Mouse (Mus musculus): ENCODE measurements around the gene Pou2f1.

The Pou2f1 gene

DNA sequence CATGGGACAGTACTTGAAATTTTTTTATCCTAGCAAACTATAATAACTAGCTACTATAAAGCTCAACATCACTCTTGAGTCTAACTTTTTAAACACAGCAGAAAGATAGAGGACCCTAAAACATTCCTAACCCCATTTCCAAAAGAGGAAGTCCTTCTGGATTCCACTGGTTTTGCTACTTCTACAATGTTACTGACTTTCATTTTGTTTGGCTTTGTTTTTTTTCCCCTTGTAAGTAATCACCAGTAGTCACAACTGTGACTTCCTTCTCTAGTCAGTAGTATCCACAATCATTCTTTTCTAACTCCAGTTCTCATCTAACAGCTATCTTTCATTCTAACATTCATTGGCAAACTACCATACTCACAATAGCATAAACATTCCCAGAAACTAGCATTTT is 44.3 kb downstream of the Pou2f1 start:
- no peak for DNase-seq (ENCODE audit: low spot score)

DNA sequence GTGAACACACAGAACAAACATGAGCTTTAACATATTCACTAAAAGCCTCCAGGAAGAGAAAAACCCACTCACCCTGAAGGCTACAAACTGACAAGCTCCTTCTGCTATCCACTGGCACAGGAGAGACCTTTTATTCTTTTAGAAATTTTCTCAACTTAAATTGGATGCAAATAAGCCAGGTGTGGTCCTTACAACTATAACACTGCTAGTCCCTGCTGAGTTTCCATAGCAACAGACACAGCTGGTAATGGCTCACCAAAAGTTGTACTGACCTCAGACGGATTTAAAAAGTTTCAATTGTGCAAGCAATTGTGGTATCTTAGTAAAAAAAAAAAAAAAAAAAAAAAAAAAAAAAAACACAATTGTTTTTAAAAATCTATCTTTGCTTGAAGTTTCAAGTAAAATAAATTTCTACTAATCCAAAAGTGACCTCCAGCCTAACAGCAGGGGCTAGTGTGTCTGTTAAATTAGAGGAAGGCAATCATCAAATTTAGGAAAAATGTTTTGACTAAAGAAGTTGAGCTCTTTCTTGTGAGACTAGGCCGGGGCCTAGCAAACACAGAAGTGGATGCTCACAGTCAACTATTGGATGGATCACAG is 54.2 kb downstream of the Pou2f1 start:
- DNase-seq (ENCODE audit: low spot score) = no peak

DNA sequence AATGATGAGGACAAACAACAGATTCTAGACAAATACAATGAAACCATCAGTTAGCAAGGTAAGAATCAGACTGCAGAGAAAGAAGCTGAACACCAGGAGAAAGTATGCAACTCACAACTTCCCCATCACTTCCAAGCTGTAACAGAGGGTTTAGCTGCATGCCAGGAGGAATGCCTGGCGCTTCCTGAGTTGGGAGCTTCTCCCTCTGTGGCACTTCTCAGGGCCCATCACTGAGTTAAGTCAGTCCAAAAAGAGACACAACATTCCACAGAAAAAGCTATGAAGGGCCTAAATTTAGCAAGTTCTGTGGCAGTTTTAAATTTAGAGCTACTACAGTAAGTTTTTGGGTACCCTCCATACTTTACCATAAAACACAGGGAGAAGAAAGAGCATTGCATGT is 59.2 kb downstream of the Pou2f1 start:
- no peak for DNase-seq (ENCODE audit: low spot score)

DNA sequence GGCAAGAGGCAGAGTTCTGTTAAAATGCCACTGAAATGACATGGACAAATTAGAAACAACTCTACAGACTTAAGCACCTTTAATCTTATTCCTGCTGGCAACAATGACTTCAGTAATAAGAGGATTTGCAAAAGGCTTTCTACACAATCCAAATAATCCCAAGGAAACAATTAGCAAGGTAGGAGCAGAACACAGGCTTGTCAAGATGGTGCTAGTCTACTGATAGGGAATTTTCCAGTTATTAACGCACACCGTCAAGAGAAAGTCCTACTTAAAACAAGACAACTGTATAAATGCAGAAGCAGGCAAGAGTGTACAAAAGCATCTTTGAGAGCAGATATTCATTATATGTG is 67.0 kb downstream of the Pou2f1 start:
- DNase-seq (ENCODE audit: low spot score) = no peak

DNA sequence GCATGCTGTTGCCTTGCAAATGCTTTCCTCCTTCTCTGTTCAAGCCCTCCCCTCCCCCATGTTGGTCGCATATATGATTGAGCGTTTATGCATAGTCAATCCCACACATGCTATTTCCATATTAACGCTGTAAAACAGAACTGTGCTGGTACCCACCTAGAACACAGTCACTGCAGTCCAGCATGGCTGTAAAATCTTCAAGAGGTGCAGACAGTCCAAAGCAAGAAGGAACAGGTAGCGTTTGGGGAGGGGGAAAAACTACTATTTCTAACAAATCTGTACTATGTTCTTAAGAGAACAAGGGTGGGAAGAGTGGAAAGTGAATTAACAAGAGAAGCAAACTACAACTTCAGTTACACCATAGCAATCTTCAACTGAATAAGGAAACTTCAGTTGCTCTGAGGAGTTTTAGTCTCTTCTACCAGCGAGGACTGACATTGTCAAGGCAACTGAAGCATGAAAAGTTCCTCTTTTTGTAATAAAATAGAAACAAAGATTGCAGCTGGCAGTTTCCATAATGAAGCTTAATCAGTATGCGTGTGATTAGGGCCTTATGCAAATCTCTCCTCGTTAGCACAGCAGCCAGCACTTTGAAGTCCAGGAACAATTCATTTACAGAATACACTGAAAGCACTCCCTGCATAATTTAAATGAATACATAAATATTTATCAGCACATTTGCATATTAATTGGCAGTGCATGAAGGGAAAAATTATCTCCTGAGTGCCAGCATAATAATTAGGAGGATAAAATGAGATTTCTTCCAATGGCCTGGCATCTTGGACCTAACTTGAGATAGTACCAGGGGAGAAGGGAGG is 67.6 kb downstream of the Pou2f1 start:
- no peak for DNase-seq (ENCODE audit: low spot score)

DNA sequence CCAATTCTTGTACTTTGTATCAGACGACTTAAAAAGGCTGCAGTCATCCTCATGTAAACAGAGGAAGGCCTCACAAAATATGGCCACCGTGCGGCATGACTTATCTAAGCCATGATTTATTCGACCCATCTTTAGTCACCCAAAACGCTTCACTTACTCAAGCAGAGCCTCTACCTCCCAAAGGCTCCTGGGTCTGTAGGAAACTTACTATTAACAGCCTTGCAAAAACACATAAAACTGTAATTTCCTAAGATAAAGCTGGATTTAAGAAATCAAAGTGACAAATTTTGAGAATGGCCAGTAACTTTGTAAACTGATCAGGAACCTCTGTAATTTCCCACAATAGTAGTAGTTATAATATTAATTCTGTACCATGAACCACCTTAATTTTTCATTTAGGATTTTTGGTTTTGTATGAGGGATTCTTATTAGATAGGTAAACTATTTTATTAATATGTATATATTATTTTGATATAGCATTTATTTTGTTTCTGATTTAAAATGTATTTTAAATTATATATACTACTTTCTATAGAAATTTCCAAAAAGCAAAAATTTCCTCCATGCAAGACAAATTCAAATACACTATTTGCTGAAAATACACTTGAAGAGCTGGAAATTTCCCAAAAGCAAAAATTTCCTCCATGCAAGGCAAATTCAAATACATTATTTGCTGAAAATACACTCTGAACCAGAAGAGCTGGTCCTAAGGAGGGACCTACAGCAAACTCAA is 68.4 kb downstream of the Pou2f1 start:
- no peak for DNase-seq (ENCODE audit: low spot score)

DNA sequence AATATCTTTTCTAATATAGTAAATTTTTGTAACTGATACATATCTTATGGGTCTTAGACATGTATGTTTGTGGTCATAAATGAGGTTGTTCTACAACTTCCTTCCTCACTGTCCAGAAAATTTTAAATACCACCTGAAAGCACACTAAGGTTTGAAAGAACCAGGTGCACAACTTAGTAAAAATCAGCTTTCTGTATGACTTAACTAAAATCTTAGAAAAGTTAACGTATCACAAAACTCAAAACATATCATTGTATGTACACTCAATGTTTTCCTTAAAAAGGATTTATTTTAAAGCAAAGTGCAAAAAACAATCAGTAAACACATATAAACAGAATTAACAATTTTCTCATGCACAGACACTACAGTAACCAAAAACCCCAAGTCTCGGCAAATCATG is 69.6 kb downstream of the Pou2f1 start:
- no peak for DNase-seq (ENCODE audit: low spot score)

DNA sequence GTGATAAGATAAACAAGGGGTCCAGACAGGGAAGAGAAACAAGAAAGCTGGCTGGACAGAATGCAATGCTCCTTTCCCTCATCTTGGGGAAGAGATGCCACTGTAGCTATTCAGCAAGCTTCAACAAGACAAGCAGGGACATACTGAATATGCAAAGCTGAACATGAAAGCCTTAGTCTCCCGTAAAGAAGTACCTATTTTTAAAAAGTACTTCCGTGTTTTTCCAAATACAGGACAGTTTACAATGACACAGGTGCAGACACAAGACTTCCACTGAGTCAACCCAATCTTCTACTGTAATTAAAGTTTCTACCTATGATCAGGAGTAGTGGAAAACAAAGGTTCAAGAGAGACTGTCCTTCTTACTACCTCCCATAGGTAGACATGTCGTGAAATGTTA is 72.0 kb downstream of the Pou2f1 start:
- DNase-seq (ENCODE audit: low spot score) = no peak

DNA sequence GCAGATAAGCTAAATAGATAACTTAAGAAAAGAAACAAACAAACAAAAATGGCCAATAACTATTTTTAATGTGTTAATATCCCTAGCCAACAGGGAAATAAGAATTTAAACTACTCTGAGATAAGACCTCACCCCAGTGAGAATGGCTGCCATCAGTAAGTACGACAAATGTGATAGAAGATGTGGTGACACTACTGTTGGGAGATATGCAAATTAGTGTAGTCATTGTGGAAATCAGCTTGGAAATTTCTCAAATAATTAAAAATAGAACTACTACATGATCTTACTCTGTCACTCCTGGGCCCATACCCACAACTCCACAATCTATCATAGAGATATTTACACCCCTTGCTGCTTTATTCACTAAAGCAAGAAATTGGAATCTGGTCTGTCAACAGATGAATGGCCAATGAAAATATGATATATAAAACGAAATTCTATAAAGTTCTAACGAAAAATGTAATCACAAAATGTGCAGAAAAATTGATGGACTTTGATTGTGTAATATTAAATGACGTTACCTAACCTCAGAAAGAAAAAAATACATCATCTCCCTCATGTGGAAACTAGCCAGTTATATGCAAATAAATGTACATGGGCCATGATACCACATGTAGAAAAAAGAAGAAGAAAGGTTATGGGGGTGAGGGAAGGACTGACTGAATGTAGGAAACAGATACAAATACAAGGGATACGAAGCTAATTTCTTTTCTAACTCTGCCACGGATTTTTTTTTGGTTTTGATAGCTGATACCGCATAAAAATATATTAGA is 74.8 kb downstream of the Pou2f1 start:
- no peak for DNase-seq (ENCODE audit: low spot score)

DNA sequence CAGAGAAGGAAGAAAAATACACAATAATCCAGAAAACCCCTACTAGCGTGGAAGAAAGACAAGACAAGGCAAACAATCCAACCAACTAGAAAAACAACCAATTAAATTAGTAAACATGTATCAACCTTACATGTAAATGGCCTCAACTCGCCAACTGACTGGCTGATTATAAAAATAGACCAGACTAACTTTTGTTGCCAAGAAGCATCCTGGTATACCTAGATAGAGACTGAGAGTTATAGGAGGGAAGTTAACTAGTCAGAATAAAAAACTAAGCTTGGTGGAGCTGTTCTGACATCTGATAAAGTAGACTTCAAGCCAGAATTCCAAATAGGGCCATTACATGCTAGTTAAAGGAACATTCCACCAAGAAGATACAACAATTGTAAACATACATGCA is 77.3 kb downstream of the Pou2f1 start:
- no peak for DNase-seq (ENCODE audit: low spot score)

DNA sequence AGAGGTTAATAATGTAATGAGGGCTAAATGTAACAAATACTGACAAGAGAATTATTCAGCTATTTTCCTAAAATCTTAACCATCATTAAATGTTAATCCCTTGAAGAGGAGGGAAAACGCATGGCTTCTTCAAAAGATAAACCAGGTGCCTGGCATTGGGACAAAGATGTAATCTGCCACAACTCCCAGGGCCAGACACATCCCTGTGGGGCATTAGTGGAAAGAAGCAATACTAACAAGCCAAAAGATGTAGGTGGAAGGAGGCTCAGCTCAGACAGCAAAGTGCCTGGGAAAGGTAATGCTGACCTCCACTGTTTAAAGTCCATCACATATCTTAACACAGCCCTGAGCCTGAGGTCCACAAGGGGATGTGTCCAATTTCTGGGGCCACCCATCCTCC is 80.0 kb downstream of the Pou2f1 start:
- DNase-seq (ENCODE audit: low spot score) = no peak

DNA sequence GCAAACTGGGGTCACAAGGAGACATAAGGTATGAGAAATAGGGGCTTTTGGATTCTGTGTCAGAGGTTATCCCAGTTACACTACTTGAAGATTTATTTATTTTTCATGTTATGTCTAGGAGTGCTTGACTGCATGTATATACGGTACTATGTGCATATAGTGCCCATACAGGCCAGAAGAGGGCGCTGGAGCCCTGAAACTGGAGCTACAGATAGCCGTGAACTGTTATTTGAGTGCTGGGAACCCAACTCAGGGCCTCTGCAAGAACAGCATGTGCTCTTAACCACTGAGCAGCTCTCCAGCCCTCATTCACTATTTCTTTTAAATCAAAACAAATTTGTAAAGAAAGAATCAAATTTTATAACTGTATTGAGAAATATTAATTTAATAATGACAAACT is 81.5 kb downstream of the Pou2f1 start:
- no peak for DNase-seq (ENCODE audit: low spot score)

DNA sequence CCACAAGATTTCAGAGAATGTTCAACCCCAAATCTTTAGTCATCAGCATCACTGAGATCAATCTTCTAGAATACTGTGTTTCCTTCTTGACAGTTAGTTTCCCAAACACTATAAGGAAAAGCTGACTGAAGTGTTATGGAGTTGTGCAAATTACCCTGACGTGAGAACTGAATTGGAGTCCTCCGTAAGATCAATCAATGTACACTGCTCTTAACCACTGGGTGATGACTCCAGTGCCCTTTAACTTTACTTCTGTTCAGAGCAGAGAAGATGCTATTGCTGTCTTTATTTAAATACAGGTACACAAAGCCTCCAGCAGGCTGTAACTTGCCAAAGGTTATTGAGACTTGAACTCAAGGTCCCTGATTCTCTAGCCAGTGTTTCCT is 88.1 kb downstream of the Pou2f1 start:
- DNase-seq (ENCODE audit: low spot score) = no peak

DNA sequence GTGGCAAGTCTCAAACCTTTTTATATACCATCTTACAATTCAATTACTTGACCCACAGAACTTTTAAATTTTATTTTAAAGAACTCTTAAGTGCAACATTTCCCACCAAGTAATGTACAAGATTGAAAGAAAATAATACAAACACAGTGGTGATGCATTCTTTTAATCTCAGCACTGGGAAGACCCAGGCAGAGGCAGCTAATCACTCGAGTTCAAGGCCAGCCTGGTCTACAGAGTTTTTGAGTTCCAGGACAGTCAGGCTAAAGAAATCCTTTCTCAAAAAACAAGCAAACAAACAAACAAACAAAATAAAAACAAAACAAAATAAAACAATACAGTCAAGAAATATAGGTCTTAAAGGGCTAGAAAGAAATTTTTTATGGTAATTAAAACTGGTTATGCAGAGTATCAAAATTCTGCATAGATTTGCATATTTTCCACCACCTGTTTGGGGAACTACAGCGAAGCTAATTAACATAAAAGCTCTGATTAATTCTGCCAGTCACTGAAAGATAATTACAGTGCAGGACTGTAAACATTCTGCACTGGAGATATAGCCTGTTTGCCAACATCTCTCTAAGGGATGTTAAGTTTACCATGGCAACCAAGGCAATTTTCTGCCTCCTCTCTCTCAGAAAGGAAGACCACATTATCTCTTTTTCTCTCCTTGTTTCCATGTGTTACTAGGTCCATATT is 88.6 kb downstream of the Pou2f1 start:
- no peak for DNase-seq (ENCODE audit: low spot score)

DNA sequence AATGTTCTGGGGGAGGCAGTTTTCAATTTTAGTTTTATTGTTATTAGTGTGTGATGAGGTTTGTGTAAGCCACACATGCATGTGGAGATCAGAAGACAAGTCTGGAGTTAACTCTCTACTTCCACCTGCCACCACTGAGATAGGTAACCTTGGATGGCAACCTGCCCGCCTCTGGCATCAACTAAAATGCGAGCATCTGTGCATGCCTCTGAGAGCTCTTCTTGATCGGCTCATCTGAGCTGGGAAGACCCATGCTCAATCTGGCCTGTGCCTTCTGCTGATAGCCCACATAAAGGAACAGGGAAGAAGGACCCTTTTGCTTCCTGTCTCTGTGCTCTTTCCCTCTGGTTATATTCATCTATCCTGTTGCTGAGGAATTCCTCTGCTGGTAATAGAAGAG is 93.0 kb downstream of the Pou2f1 start:
- no peak for DNase-seq (ENCODE audit: low spot score)

DNA sequence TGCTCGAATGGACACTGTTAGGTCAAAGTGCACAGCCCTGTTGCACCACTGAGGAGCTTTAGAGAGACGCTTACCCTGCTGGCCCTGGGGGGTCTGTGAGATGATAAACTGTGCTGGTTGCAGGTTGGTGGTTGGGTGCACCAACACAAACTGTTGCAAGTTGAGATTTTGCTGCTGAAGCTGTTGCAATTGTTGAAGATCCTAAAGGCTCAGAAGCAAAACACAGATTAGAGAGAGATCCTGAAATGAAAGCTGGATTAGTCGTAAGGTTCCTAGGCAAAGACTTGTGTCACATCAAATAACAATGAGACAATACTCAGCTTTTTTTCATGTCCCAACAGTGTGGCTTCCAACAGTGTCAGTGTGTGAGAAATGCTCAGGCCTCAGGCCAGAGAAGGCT is 93.7 kb downstream of the Pou2f1 start:
- peak; percentile 3 for DNase-seq (ENCODE audit: low spot score)

DNA sequence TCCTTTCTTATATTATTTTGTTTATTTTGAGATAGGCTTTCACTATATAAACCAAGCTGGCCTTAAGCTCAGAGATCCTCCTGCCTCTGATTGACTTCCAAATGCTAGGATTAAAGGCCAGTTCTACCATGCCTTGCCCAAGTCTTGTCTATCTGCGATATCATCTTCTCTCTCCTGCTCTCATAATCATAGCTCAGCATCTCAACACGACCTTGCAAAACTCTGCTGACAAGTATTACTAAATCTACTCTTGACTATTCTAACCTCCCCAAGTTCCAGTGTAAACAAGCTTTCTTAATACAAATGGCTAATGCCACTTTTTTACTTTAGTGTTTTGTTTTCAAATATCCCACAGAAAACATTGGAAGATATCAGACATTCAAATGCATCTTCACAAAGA is 94.3 kb downstream of the Pou2f1 start:
- DNase-seq (ENCODE audit: low spot score) = no peak

DNA sequence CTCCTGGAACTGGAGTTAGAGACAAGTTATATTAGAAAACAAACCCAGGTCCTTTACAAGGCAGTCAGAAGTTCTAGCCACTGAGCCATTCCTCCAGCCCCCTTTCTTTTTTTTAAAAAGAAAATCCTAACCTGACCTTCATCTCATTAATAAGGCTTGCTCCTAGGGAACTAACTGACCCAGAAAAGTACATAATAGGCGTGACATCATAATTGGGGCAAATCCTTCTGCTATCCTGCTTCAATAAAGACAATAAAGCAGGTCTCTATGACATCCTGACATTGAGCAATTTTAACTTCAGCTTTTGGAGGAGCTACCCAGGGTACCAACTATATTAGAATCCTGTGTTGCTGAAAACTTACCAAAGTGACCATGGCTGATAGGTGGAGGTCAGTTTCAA is 98.9 kb downstream of the Pou2f1 start:
- DNase-seq (ENCODE audit: low spot score) = no peak

DNA sequence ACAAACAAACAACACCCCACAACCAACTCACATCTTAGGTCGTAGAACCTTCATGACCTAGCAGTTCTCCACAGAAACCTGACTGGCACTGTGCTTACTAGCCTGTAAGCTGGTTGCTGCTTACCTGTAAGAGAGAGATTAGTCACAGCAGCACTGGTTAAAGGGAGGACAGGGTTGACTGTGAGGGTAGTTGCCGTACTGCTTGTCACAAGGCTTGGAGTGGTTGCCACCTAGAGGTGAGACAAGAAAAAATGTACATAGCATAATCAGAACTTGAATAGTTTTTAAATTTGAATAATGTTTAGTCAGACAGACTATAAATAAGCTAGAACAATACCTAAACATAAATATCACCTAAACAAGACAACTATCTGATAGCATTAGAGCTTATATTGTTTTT is 110.8 kb downstream of the Pou2f1 start:
- no peak for DNase-seq (ENCODE audit: low spot score)

DNA sequence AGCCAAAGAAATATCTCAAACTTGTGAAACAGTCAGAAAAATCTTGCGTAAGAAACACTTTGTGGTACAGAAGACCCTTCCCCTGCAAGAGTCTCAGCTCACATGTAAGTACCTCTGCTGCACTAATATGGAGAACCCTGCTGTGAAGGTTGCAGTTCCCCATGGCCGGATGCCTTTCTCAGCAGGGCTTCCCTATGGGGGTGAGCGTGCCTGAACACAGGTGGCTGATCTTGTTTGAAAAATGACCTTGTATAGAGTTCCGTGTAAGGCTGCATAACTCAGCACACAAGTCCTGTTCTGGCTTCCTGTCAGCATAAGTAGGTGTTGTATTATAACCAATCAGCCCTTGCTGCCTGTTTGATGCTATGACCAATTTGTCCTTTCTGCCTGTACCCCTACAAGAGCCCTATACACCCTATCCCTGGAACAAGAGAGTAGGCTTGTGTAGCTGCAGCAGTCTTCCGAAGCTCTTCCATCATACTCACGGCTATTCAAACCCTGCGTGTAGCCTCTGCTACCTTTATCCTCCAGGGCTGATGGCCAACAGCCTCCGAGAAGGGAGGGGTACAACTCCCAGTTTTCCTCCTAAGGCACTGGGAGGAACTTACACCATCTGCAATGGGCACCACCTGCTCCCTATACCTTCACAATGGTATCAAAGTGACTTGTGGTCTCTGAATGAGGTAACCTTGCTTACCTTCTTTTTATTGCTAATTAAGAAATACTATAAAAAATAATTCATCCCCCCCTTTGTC is 120.2 kb downstream of the Pou2f1 start:
- DNase-seq (ENCODE audit: low spot score) = no peak

DNA sequence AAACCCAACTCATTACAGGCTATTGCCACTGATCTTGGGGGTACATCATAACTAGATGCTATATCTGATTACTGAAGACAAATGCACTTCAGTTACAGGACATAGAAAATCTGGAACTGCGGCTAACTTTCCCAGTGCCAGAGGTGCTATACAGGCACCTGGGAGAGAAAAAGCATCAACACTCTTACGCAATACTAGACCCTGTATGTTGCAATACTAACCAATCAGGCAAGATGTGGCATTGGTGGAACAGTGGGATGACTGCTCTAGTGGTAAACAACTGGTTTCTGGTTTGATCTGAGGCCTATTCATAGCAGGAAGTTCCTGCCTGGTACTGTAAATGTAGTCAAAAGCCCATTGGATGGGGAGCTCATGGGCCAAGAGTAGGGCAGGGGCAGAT is 123.7 kb downstream of the Pou2f1 start:
- no peak for DNase-seq (ENCODE audit: low spot score)
